10 mouse cellular contexts compared by ENCODE assay signal in the genomic region with DNA sequence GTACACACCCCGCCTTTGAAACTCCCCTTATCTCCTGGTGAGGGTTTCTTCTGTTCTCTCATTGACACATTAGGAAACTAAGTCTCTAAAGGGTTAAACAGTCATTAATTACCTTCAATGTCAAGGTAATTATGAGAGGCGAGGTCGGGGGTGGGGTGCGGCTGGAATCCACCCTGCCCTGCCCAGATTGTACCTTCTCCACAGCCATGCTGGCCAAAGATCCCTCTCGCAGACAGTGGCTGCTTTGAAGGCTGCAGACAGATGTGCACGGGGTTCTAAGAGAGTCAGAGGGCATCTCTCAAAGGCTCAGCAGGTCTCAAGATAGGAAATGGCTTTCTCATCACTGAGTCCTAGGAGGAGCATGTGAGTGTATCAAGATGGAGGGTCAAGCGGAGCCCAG.
"Had no signal": no experiment of that assay in that cellular context is flagged by ENCODE, and none has a peak within 500 bp of the region (broad histone marks: within the 10 kb centered on the region; RNA-seq: fewer than 3 reads in every experiment).

No protein-coding gene starts in this region.

- H3K9ac ChIP-seq: limb, embryonic 15.5 days; liver, embryonic 12.5 days; lung, embryonic 14.5 days; midbrain, embryonic 12.5 days; neural tube, embryonic 15.5 days had no signal

- ATAC-seq: liver, embryonic 12.5 days had no signal

- H3K27ac ChIP-seq: layer of hippocampus, adult 2 months; left cerebral cortex, adult 2 months; limb, embryonic 15.5 days; liver, embryonic 12.5 days; midbrain, embryonic 12.5 days; neural tube, embryonic 15.5 days; stomach, postnatal 0 days had no signal

- H3K4me2 ChIP-seq: limb, embryonic 15.5 days; liver, embryonic 12.5 days; lung, embryonic 14.5 days; midbrain, embryonic 12.5 days; neural tube, embryonic 15.5 days had no signal

- H3K4me3 ChIP-seq: layer of hippocampus, adult 2 months; left cerebral cortex, adult 2 months; limb, embryonic 15.5 days; liver, embryonic 12.5 days; midbrain, embryonic 12.5 days; neural tube, embryonic 15.5 days had no signal

- H3K9me3 ChIP-seq: limb, embryonic 15.5 days; liver, embryonic 12.5 days; neural tube, embryonic 15.5 days had no signal

- H3K4me1 ChIP-seq: liver, embryonic 12.5 days had no signal

- DNase-seq: lung, postnatal 4 days; right cerebral cortex, adult 18-20 months had no signal

- H3K36me3 ChIP-seq: limb, embryonic 15.5 days; liver, embryonic 12.5 days; midbrain, embryonic 12.5 days; neural tube, embryonic 15.5 days had no signal
